Mouse (Mus musculus) megakaryocyte progenitor cell, adult 5-6 weeks (primary cell): Measurements from ENCODE around the gene Cks1b. TPM values are rescaled to one million over a fixed set of nuclear protein-coding genes. Genes with fewer than 3 reads are reported as not detected.

Experiments used
- ATAC-seq: replicated peaks from 2 replicates; pipeline ENCODE4 v1.8.0; 2016; ENCODE audit warnings: mild to moderate bottlenecking, moderate TSS enrichment, inconsistent platforms; ENCODE audit not compliant: poor library complexity
- total RNA-seq, 2 experiments: library from RNA; stranded (forward) in 1 of 2; stranded (reverse) in 1 of 2; fragments of 157-497, 149-512 nt in 1 of 2; fragments of 200-1000 nt in 1 of 2; gene quantifications; 2 replicates each; pipeline versions ENCODE4 v1.2.3 to v1.2.4; 2015 to 2017

The Cks1b gene
- total RNA-seq, 2 experiments from 2014 or later = 192 to 268 TPM

- ATAC-seq = no peak
Observed at GRCm38 (mm10) chr3:89384331-89385076, 33.7 kb downstream of the Cks1b start.

GRCm38 (mm10) chr3:89383651-89384255, 34.4 kb downstream of the Cks1b start:
- ATAC-seq = no peak

GRCm38 (mm10) chr3:89382950-89383349, 35.2 kb downstream of the Cks1b start:
- no peak for ATAC-seq

- no peak for ATAC-seq
Observed at GRCm38 (mm10) chr3:89382033-89382882, 35.9 kb downstream of the Cks1b start.

GRCm38 (mm10) chr3:89381233-89381632, 37.0 kb downstream of the Cks1b start:
- no peak for ATAC-seq

- ATAC-seq = no peak
Observed at GRCm38 (mm10) chr3:89380711-89381110, 37.5 kb downstream of the Cks1b start.

GRCm38 (mm10) chr3:89380291-89380690, 37.9 kb downstream of the Cks1b start:
- ATAC-seq = no peak

- ATAC-seq = no peak
Observed at GRCm38 (mm10) chr3:89379388-89380131, 38.6 kb downstream of the Cks1b start.

- ATAC-seq = peak; percentile 89
Observed at GRCm38 (mm10) chr3:89378394-89379067, 39.7 kb downstream of the Cks1b start.

- no peak for ATAC-seq
Observed at GRCm38 (mm10) chr3:89377831-89378230, 40.4 kb downstream of the Cks1b start.

- no peak for ATAC-seq
Observed at GRCm38 (mm10) chr3:89373581-89374231, 44.5 kb downstream of the Cks1b start.

GRCm38 (mm10) chr3:89367338-89367737, 50.8 kb downstream of the Cks1b start:
- ATAC-seq = no peak

- ATAC-seq = peak; percentile 34; the same call in 1 of the 2 replicates
Observed at GRCm38 (mm10) chr3:89365486-89366414, 52.4 kb downstream of the Cks1b start.

Other genes with a start within 250 kb of the Cks1b start
- gene Scamp3, start 240.9 kb downstream of the Cks1b start, total RNA-seq (2015) = 92.5 and 93.9 TPM in 2 replicates
- gene Scamp3, start 240.9 kb downstream of the Cks1b start, total RNA-seq (2017) = 33.4 and 37.2 TPM in 2 replicates
- 14.3 and 18.0 TPM in 2 replicates for gene Fam189b, start 235.2 kb downstream of the Cks1b start, total RNA-seq (2015)
- gene Fam189b, start 235.2 kb downstream of the Cks1b start, total RNA-seq (2017) = 2.3 and 5.2 TPM in 2 replicates
- gene Gba, start 215.5 kb downstream of the Cks1b start, total RNA-seq (2015) = 52.8 and 60.0 TPM in 2 replicates
- 51.4 and 55.8 TPM in 2 replicates for gene Gba, start 215.5 kb downstream of the Cks1b start, total RNA-seq (2017)
- gene Thbs3, start 203.2 kb downstream of the Cks1b start, total RNA-seq (2015) = not detected in 2 replicates
- gene Thbs3, start 203.2 kb downstream of the Cks1b start, total RNA-seq (2017) = 0.42 TPM in 1 of 2 replicates, not detected in the other
- 70.4 and 95.6 TPM in 2 replicates for gene Mtx1, start 191.3 kb downstream of the Cks1b start, total RNA-seq (2015)
- gene Mtx1, start 191.3 kb downstream of the Cks1b start, total RNA-seq (2017) = 66.1 and 95.2 TPM in 2 replicates
- gene Muc1, start 189.3 kb downstream of the Cks1b start, total RNA-seq (2015) = 0.44 TPM in 1 of 2 replicates, not detected in the other
- gene Muc1, start 189.3 kb downstream of the Cks1b start, total RNA-seq (2017) = not detected in 2 replicates
- gene Krtcap2, start 172.4 kb downstream of the Cks1b start, total RNA-seq (2015) = 284 and 290 TPM in 2 replicates
- gene Krtcap2, start 172.4 kb downstream of the Cks1b start, total RNA-seq (2017) = 294 and 304 TPM in 2 replicates
- 1.2 and 1.5 TPM in 2 replicates for gene Trim46, start 172.1 kb downstream of the Cks1b start, total RNA-seq (2015)
- 0.12 and 0.91 TPM in 2 replicates for gene Trim46, start 172.1 kb downstream of the Cks1b start, total RNA-seq (2017)
- gene Dpm3, start 159.0 kb downstream of the Cks1b start, total RNA-seq (2015) = 84.4 and 101 TPM in 2 replicates
- 80.4 and 135 TPM in 2 replicates for gene Dpm3, start 159.0 kb downstream of the Cks1b start, total RNA-seq (2017)
- 70.1 and 72.0 TPM in 2 replicates for gene Slc50a1, start 147.8 kb downstream of the Cks1b start, total RNA-seq (2015)
- 49.4 and 65.0 TPM in 2 replicates for gene Slc50a1, start 147.8 kb downstream of the Cks1b start, total RNA-seq (2017)
- 0.62 TPM in 1 of 2 replicates, not detected in the other for gene Efna1, start 137.2 kb downstream of the Cks1b start, total RNA-seq (2015)
- 0.17 TPM in 1 of 2 replicates, not detected in the other for gene Efna1, start 137.2 kb downstream of the Cks1b start, total RNA-seq (2017)
- gene Efna3, start 95.4 kb downstream of the Cks1b start, total RNA-seq (2015) = not detected in 2 replicates
- not detected in 2 replicates for gene Efna3, start 95.4 kb downstream of the Cks1b start, total RNA-seq (2017)
- 0.17 and 0.64 TPM in 2 replicates for gene Efna4, start 80.4 kb downstream of the Cks1b start, total RNA-seq (2015)
- gene Efna4, start 80.4 kb downstream of the Cks1b start, total RNA-seq (2017) = 0.27 TPM in 1 of 2 replicates, not detected in the other
- gene Adam15, start 68.4 kb downstream of the Cks1b start, total RNA-seq (2015) = 35.8 and 53.0 TPM in 2 replicates
- 38.7 and 49.8 TPM in 2 replicates for gene Adam15, start 68.4 kb downstream of the Cks1b start, total RNA-seq (2017)
- gene Dcst2, start 56.4 kb downstream of the Cks1b start, total RNA-seq (2015) = not detected in 2 replicates
- not detected in 2 replicates for gene Dcst2, start 56.4 kb downstream of the Cks1b start, total RNA-seq (2017)
- gene Dcst1, start 53.1 kb downstream of the Cks1b start, total RNA-seq (2015) = not detected in 2 replicates
- not detected in 2 replicates for gene Dcst1, start 53.1 kb downstream of the Cks1b start, total RNA-seq (2017)
- 3.8 and 5.7 TPM in 2 replicates for gene Zbtb7b, start 23.6 kb downstream of the Cks1b start, total RNA-seq (2015)
- gene Zbtb7b, start 23.6 kb downstream of the Cks1b start, total RNA-seq (2017) = 9.1 and 17.4 TPM in 2 replicates
- 1.5 and 2.7 TPM in 2 replicates for gene Lenep, start 15.6 kb downstream of the Cks1b start, total RNA-seq (2015)
- gene Lenep, start 15.6 kb downstream of the Cks1b start, total RNA-seq (2017) = 0.21 and 2.6 TPM in 2 replicates
- gene Flad1, start 6.5 kb downstream of the Cks1b start, total RNA-seq (2015) = 9.4 and 11.3 TPM in 2 replicates
- 12.5 and 18.7 TPM in 2 replicates for gene Flad1, start 6.5 kb downstream of the Cks1b start, total RNA-seq (2017)
- gene Shc1, start 60 bp upstream of the Cks1b start, total RNA-seq (2015) = 41.4 and 42.8 TPM in 2 replicates
- gene Shc1, start 60 bp upstream of the Cks1b start, total RNA-seq (2017) = 49.6 and 52.8 TPM in 2 replicates
- gene Pygo2, start 11.8 kb upstream of the Cks1b start, total RNA-seq (2015) = 18.9 and 25.2 TPM in 2 replicates
- 11.8 and 12.8 TPM in 2 replicates for gene Pygo2, start 11.8 kb upstream of the Cks1b start, total RNA-seq (2017)
- gene Pbxip1, start 18.3 kb upstream of the Cks1b start, total RNA-seq (2015) = 5.2 and 6.1 TPM in 2 replicates
- gene Pbxip1, start 18.3 kb upstream of the Cks1b start, total RNA-seq (2017) = 13.4 and 15.0 TPM in 2 replicates
- 14.7 and 14.8 TPM in 2 replicates for gene Pmvk, start 36.2 kb upstream of the Cks1b start, total RNA-seq (2015)
- 18.8 and 25.3 TPM in 2 replicates for gene Pmvk, start 36.2 kb upstream of the Cks1b start, total RNA-seq (2017)
- gene Kcnn3, start 101.8 kb upstream of the Cks1b start, total RNA-seq (2015) = not detected in 2 replicates
- 0.03 TPM in 1 of 2 replicates, not detected in the other for gene Kcnn3, start 101.8 kb upstream of the Cks1b start, total RNA-seq (2017)